Mouse (Mus musculus) myocyte (in vitro differentiated cells): ENCODE results near the gene Bms1.

ENCODE experiments used
- CEBPB ChIP-seq: IDR thresholded peaks from 2 replicates; pipeline ENCODE4 v1.6.1; 2011; ENCODE audit warnings: mild to moderate bottlenecking, moderate library complexity; ENCODE audit not compliant: poor library complexity, insufficient read depth, severe bottlenecking
- E2F4 ChIP-seq: IDR thresholded peaks from one replicate; pipeline ENCODE4 v1.6.1; 2011; ENCODE audit warnings: mild to moderate bottlenecking, control low read depth, moderate library complexity; ENCODE audit not compliant: insufficient read depth
- MYOD1 ChIP-seq, 3 experiments: IDR thresholded peaks; one replicate each; pipeline ENCODE4 v1.6.1; 2011; ENCODE audit warnings: control low read depth in 2 of 3, low read depth in 2 of 3, mild to moderate bottlenecking in 2 of 3, moderate library complexity in 1 of 3; ENCODE audit not compliant: insufficient read length in 2 of 3, control insufficient read depth in 1 of 3
- MYOG ChIP-seq, 3 experiments: IDR thresholded peaks; one replicate each; pipeline ENCODE4 v1.6.1; 2011; ENCODE audit warnings: control low read depth in 2 of 3, low read depth in 2 of 3, mild to moderate bottlenecking in 2 of 3; ENCODE audit not compliant: insufficient read length in 2 of 3, control insufficient read depth in 1 of 3, insufficient read depth in 1 of 3
- POLR2A ChIP-seq: IDR thresholded peaks from one replicate; pipeline ENCODE4 v1.6.1; 2011; ENCODE audit warnings: low read depth, mild to moderate bottlenecking, control low read depth, moderate library complexity; ENCODE audit not compliant: insufficient read length
- POLR2AphosphoS2 ChIP-seq: IDR thresholded peaks from one replicate; pipeline ENCODE4 v1.6.1; 2011; ENCODE audit warnings: low read depth, control low read depth; ENCODE audit not compliant: insufficient read length
- TCF12 ChIP-seq: IDR thresholded peaks from one replicate; pipeline ENCODE4 v1.6.1; 2011; ENCODE audit warnings: mild to moderate bottlenecking, control low read depth; ENCODE audit not compliant: poor library complexity, insufficient read depth, severe bottlenecking
- USF1 ChIP-seq: IDR thresholded peaks from one replicate; pipeline ENCODE4 v1.6.1; 2011; ENCODE audit warnings: low read depth, mild to moderate bottlenecking, control low read depth, moderate library complexity

DNA sequence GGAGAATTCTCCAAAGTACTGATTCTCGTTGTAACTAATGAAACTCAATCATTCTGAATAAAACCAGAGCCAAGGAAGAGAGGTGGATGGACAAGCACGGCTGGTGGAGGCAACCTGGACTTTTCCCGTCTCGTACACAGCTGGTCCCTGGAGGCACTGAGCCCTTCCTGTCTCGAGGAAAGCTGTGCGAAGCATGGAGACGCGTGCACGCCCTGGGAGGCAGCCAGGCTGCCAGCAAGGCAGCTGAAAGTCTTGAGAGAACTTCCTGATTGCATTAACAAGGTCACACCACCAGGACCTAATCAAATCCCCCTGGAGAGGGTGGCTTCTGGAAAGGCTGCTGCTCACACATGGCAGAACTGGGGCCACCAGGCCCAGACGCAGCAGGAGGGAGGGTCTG lies 43.3 kb downstream of the Bms1 start:
- TF ChIP-seq POLR2A, result no peak
- TF ChIP-seq MYOG (IDR thresholded peaks at IDR 0.05; ENCODE audit: control insufficient read depth in 1 of 3, insufficient read depth in 1 of 3, insufficient read length in 2 of 3, low read depth in 2 of 3), result no peak
- no peak for TF ChIP-seq CEBPB
- no peak for TF ChIP-seq TCF12
- no peak for TF ChIP-seq POLR2AphosphoS2
- no peak for TF ChIP-seq USF1
- no peak for TF ChIP-seq MYOD1 (IDR thresholded peaks at IDR 0.05; ENCODE audit: control insufficient read depth in 1 of 3, insufficient read length in 2 of 3, low read depth in 2 of 3)
- no peak for TF ChIP-seq E2F4
